Mouse (Mus musculus): ENCODE results near the gene Tmprss9.

The Tmprss9 gene

DNA sequence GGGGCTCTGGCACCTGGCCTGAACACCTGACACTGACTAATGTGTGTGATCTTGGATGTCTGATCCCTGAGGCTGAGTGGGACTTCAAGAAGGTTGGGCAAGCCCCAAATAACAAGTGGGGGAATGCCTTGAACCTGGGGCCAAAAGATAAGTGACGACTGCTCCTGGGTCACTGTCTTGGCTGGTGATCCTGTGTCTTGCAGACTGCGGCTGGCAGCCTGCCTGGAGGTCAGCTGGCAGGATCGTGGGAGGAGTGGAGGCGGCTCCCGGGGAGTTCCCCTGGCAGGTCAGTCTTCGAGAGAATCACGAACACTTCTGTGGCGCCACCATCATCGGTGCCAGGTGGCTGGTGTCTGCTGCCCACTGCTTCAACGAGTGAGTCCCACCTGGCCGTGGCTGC, 15.5 kb downstream of the Tmprss9 start:
- peak; percentile 67 for DNase-seq (ENCODE audit: low spot score)

GRCm38 (mm10) chr10:80895100-80895499, 23.5 kb downstream of the Tmprss9 start:
- DNase-seq (ENCODE audit: low spot score): no peak

- DNase-seq (ENCODE audit: low spot score): no peak
Observed at GRCm38 (mm10) chr10:80895697-80896096, 24.0 kb downstream of the Tmprss9 start.

GRCm38 (mm10) chr10:80896581-80897485, 25.2 kb downstream of the Tmprss9 start:
- DNase-seq (ENCODE audit: low spot score): no peak

- no peak for DNase-seq (ENCODE audit: low spot score)
Observed at GRCm38 (mm10) chr10:80897861-80898510, 26.3 kb downstream of the Tmprss9 start.

DNA sequence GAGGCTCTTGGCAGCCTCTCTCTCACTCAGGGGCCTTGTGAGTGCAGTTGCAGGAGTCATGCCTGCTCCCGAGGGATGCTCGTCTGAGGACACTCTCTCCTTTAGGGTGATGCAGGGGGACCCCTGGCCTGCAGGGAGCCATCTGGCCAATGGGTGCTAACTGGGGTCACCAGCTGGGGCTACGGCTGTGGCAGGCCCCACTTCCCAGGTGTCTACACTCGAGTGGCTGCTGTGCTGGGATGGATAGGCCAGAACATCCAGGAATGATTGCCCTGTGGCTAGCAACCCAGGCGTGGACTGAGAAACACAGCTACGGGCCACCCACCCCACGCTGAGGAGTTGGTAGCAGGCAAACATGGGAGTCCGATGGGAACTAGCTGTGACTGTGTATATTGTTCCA, 27.4 kb downstream of the Tmprss9 start:
- DNase-seq (ENCODE audit: low spot score): no peak

- no peak for DNase-seq (ENCODE audit: low spot score)
Observed at GRCm38 (mm10) chr10:80899591-80900317, 28.1 kb downstream of the Tmprss9 start.

DNA sequence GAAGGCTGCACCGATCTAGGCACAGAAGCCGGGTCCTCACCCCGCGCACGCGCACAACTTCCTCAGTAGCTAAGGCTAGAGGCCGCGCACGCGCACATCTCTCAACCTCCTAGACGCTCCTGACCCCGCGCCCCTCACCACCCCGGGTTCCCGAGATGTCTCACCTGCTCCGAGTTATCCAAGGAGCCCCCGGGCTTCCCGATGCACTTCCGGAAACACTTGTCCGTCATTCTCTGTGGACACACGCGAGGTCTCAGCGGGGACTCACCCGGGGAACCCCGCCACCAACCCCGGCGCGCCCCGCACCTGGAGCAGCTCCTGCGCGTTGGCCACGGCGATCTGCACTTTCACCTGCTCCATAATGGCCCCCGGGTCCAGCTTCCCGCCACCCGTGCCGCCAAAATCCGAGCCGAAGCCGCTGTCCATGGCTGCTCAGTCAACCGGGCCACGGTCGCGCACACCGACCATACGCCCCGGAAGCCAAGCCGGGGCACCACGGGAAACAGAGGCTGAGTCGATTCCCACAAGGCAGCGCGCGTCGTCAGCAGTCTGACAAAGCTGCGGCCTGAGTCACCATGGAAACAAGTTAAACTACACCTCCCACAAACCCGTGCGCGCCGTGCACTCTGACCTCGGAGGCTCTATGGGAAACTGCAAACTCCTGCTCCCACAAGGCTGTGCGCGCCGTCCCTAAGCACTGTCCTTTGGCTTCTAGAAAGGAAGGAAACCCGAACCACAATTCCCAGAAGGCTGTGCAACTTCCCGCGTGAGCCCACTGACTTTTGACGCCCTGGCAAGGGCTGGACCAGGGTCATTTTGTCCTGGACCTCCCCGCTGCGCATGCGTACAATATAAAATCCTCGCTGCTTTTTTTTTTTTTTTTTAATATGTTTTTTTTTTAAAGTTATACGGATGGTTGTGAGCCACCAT, 28.9 kb downstream of the Tmprss9 start, which contains the start of gene Timm13:
Gene Timm13, minus strand, starts transcription at position 652 of the 930 bp plus-strand sequence.
- DNase-seq (ENCODE audit: low spot score): peak; percentile 91

- no peak for DNase-seq (ENCODE audit: low spot score)
Observed at GRCm38 (mm10) chr10:80901409-80902272, 30.0 kb downstream of the Tmprss9 start.

- no peak for DNase-seq (ENCODE audit: low spot score)
Observed at GRCm38 (mm10) chr10:80902273-80902940, 30.8 kb downstream of the Tmprss9 start.

- DNase-seq (ENCODE audit: low spot score): no peak
Observed at GRCm38 (mm10) chr10:80903282-80903681, 31.6 kb downstream of the Tmprss9 start.

DNA sequence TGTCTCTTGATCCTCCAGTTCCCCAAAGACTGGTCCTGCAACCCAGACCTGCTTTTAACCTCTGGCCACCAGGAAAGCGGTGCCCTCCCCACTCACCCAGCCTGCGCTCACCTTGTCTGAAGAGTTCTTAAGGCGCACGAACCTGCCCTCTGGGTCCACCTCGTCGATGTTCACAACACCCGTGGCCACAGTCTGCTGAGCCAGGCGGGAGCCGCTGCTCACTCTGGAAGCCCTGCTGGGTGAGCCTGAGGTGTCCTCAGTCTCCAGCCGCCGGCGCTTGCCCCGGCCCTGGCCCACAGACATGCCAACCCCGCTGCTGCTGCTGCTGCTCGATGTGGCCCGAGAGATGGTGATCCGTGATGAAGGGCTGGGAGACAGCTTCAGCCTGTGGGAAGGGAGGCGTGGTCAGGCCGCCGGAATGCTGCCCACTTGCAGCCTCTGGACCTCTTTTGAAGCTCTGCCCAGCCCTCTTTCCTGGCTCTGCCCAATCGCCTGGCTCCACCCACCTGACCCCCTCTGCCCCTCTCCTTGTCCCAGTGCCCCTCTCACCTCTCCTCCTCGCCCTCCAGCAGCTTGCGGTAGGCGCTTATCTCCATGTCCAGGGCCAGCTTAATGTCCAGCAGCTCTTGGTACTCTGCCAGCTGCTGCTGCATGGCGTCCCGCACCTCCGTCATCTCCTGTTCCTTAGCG, 32.5 kb downstream of the Tmprss9 start:
- no peak for DNase-seq (ENCODE audit: low spot score)

- no peak for DNase-seq (ENCODE audit: low spot score)
Observed at GRCm38 (mm10) chr10:80904709-80905108, 33.1 kb downstream of the Tmprss9 start.

- no peak for DNase-seq (ENCODE audit: low spot score)
Observed at GRCm38 (mm10) chr10:80909375-80910162, 37.9 kb downstream of the Tmprss9 start.

DNA sequence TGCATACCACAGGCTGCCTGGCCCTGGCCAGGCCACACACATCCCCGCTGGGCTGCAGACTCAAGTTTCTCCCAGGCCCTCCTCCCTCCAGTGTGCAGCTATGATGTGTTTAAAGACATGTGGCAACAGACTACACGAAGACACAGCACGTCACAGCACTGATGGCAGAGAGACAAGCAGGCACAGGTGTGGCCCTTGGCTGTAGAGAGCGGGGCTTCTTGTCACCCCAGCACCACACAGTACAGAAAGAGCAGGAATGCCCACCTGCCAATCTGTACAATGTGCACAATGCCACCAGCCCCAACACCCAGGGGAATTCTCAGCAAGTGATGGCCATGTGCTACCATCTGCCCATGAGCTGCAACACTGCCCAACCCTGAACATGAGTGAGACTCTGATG, 39.7 kb downstream of the Tmprss9 start:
- no peak for DNase-seq (ENCODE audit: low spot score)

GRCm38 (mm10) chr10:80911891-80912290, 40.2 kb downstream of the Tmprss9 start:
- no peak for DNase-seq (ENCODE audit: low spot score)

DNA sequence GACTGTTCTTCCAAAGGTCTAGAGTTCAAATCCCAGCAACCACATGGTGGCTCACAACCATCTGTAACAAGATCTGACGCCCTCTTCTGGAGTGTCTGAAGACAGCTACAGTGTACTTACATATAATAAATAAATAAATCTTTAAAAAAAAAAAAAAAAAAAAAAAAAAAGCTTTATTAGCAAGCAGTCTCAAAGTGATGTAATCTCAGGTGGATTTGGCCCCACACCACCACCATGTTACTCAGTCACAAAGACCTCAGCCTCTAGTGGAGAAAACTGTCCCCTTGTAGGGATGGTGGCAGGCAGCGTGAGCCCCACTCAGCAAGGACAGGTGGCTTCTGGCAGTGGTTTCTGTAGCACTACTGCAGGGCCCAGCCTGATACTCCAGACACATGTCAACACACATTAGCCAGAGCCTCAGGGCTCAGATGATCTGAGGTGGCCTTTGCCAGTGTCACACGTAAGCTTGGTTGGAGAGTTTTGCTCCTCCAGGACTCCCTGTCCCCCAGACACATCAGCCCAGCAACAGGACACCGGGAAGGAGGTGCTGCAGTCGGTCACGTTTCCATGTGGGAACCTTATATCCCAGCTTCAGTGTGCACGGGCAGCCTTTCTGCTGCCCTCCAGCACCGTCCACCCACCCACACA, 41.8 kb downstream of the Tmprss9 start:
- no peak for DNase-seq (ENCODE audit: low spot score)

GRCm38 (mm10) chr10:80914253-80914656, 42.6 kb downstream of the Tmprss9 start:
- no peak for DNase-seq (ENCODE audit: low spot score)
